Mouse (Mus musculus): ENCODE results near the gene Hint1.

Gene Hint1

GRCm38 (mm10) chr11:54861471-54862420, 4.4 kb upstream of the Hint1 start:
- no peak for DNase-seq (ENCODE audit: low spot score in 2 of 2)

GRCm38 (mm10) chr11:54862621-54863520, 3.3 kb upstream of the Hint1 start:
- peak in 1 of 2 experiments; percentile 57 for DNase-seq (ENCODE audit: low spot score in 2 of 2)

- no peak for DNase-seq (ENCODE audit: low spot score in 2 of 2)
These were observed 675 bp upstream of the Hint1 start for GRCm38 (mm10) chr11:54865330-54866085.

GRCm38 (mm10) chr11:54867049-54867385, 834 bp downstream of the Hint1 start:
- peak in 1 of 2 experiments; percentile 58 for DNase-seq (ENCODE audit: low spot score in 2 of 2)

GRCm38 (mm10) chr11:54867903-54868434, 1.8 kb downstream of the Hint1 start:
- no peak for DNase-seq (ENCODE audit: low spot score in 2 of 2)

GRCm38 (mm10) chr11:54868445-54868844, 2.3 kb downstream of the Hint1 start:
- no peak for DNase-seq (ENCODE audit: low spot score in 2 of 2)

- DNase-seq (ENCODE audit: low spot score in 2 of 2), result no peak
These were observed 3.1 kb downstream of the Hint1 start for GRCm38 (mm10) chr11:54869318-54869717.

- no peak for DNase-seq (ENCODE audit: low spot score in 2 of 2)
These were observed 5.8 kb downstream of the Hint1 start for GRCm38 (mm10) chr11:54871831-54872537.

GRCm38 (mm10) chr11:54876031-54876430, 9.8 kb downstream of the Hint1 start:
- DNase-seq (ENCODE audit: low spot score in 2 of 2), result no peak

GRCm38 (mm10) chr11:54878893-54879292, 12.7 kb downstream of the Hint1 start:
- no peak for DNase-seq (ENCODE audit: low spot score in 2 of 2)

- DNase-seq (ENCODE audit: low spot score in 2 of 2), result peak in 1 of 2 experiments; percentile 46
These were observed 13.3 kb downstream of the Hint1 start for GRCm38 (mm10) chr11:54879434-54879833.

GRCm38 (mm10) chr11:54879922-54880321, 13.7 kb downstream of the Hint1 start:
- DNase-seq (ENCODE audit: low spot score in 2 of 2), result no peak

- DNase-seq (ENCODE audit: low spot score in 2 of 2), result no peak
These were observed 14.9 kb downstream of the Hint1 start for GRCm38 (mm10) chr11:54881051-54881474.

GRCm38 (mm10) chr11:54882671-54883070, 16.5 kb downstream of the Hint1 start:
- DNase-seq (ENCODE audit: low spot score in 2 of 2), result no peak

GRCm38 (mm10) chr11:54884197-54884828, 18.1 kb downstream of the Hint1 start:
- no peak for DNase-seq (ENCODE audit: low spot score in 2 of 2)

GRCm38 (mm10) chr11:54884937-54885336, 18.8 kb downstream of the Hint1 start:
- no peak for DNase-seq (ENCODE audit: low spot score in 2 of 2)

GRCm38 (mm10) chr11:54885406-54885805, 19.2 kb downstream of the Hint1 start:
- no peak for DNase-seq (ENCODE audit: low spot score in 2 of 2)

GRCm38 (mm10) chr11:54887927-54888326, 21.7 kb downstream of the Hint1 start:
- no peak for DNase-seq (ENCODE audit: low spot score in 2 of 2)

GRCm38 (mm10) chr11:54891341-54891740, 25.2 kb downstream of the Hint1 start:
- DNase-seq (ENCODE audit: low spot score in 2 of 2), result no peak

- no peak for DNase-seq (ENCODE audit: low spot score in 2 of 2)
These were observed 25.9 kb downstream of the Hint1 start for GRCm38 (mm10) chr11:54892091-54892490.
